Mouse (Mus musculus): ENCODE measurements around the gene Rhbdf2. TPM values are rescaled to one million over a fixed set of nuclear protein-coding genes. Genes with fewer than 3 reads are reported as not detected.

The Rhbdf2 gene
- total and polyA plus RNA-seq, 3 experiments, result 6.4 to 13.7 TPM; not detected in 1

DNA sequence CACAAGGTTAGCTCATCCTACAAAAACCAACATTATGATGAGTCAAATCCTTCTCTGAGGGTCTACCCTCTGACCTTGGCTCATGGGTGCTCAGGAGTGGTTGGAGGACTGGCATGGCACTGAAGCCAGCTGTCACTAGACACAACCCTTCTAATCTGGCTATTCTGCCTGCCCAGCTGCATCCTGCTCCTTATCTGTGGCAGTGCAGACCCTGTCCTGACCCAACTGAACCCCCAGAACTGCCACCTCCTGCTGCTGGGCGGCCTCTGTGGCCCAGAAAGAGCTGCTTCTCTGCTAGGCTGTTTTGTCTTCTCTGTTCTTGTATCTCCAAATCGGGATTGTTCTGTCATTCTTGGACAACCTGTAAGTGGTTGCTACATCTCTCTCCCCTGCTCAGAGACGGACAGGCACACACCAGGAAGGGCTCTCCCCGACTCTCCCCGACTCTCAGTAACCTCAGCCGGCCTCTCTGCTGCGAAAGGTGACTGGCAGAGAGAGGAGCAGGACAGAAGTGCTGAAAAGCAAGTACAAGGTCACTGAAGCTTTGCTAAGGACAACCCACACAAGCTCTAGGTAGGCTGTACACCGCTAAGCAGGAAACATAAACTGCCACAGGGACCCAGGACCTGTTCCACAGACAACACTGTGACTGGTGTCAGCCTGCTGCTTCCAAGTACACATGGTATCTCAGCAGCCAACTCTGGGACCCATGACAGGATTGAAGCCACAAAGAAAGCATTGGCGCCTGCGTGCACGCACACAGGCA, 77.4 kb downstream of the Rhbdf2 start:
- Histone ChIP-seq H3K36me3 (ENCODE audit: control insufficient read depth in 1 of 2, insufficient read depth in 2 of 2, low read length in 2 of 2) (peaks cover 2 to 10% of the 10 kb centered on the region in 2 experiments; a peak in 3 of 4 replicates), H3K79me2 (ENCODE audit: control insufficient read depth, insufficient read depth, low read length, poor library complexity) (peaks cover 5% of the 10 kb centered on the region; the same call in 1 of the 2 replicates), H3K4me1 (ENCODE audit: control insufficient read depth in 1 of 2, insufficient read depth in 2 of 2, low read length in 2 of 2) (peaks cover 8 to 19% of the 10 kb centered on the region in 2 experiments; a peak in 3 of 4 replicates), H3K9me3 (replicated peaks; ENCODE audit: insufficient read depth, low read length) (no peaks in the 10 kb centered on the region), H3K9ac (ENCODE audit: control insufficient read depth, low read depth, low read length, poor library complexity, severe bottlenecking) (no peak overlapping the region), H3K27ac (ENCODE audit: control insufficient read depth, low read depth, low read length) (peak overlapping the region; percentile 15; the same call in 1 of the 2 replicates), H3K4me3 (ENCODE audit: control insufficient read depth in 1 of 2, insufficient read depth in 1 of 2, low read depth in 2 of 2, low read length in 2 of 2) (no peak overlapping the region), H3K27me3 (ENCODE audit: control insufficient read depth in 1 of 2, insufficient read depth in 2 of 2, low read length in 2 of 2) (no peaks in the 10 kb centered on the region)
- DNase-seq (ENCODE audit: low read depth, low spot score), result peak; percentile 47
- TF ChIP-seq GABPA (IDR thresholded peaks at IDR 0.05; ENCODE audit: low read depth, low read length) (no peak), EP300 (IDR thresholded peaks at IDR 0.05; ENCODE audit: low read depth in 1 of 2, low read length in 2 of 2) (peak; percentile 77 to 89; a peak in 3 of 4 replicates), MEF2A (IDR thresholded peaks at IDR 0.05; ENCODE audit: extremely low read depth, insufficient replicate concordance, low read depth, low read length, poor library complexity, severe bottlenecking) (no peak), TCF12 (IDR thresholded peaks at IDR 0.05; ENCODE audit: low read depth, low read length) (peak; percentile 91), TAL1 (IDR thresholded peaks at IDR 0.05; ENCODE audit: low read length) (peak; percentile 93), SMC3 (IDR thresholded peaks at IDR 0.05; ENCODE audit: low read depth, low read length) (no peak), MAFK (IDR thresholded peaks at IDR 0.05; ENCODE audit: borderline replicate concordance, low read depth, low read length) (no peak), SIN3A (IDR thresholded peaks at IDR 0.05; ENCODE audit: low read length) (no peak), GATA1 (IDR thresholded peaks at IDR 0.05; ENCODE audit: low read depth, low read length) (peak; percentile 77), ETS1 (IDR thresholded peaks at IDR 0.05; ENCODE audit: low read depth, low read length) (peak; percentile 82), ZNF384 (IDR thresholded peaks at IDR 0.05; ENCODE audit: low read depth, low read length) (no peak)

GRCm38 (mm10) chr11:116548780-116549179, 78.0 kb downstream of the Rhbdf2 start:
- Histone ChIP-seq H3K9me3 (replicated peaks; ENCODE audit: insufficient read depth, low read length) (no peaks in the 10 kb centered on the region), H3K4me3 (ENCODE audit: control insufficient read depth in 1 of 2, insufficient read depth in 1 of 2, low read depth in 2 of 2, low read length in 2 of 2) (no peak overlapping the region), H3K36me3 (ENCODE audit: control insufficient read depth in 1 of 2, insufficient read depth in 2 of 2, low read length in 2 of 2) (peaks cover 2 to 10% of the 10 kb centered on the region in 2 experiments), H3K9ac (ENCODE audit: control insufficient read depth, low read depth, low read length, poor library complexity, severe bottlenecking) (no peak overlapping the region), H3K79me2 (ENCODE audit: control insufficient read depth, insufficient read depth, low read length, poor library complexity) (peaks cover 5% of the 10 kb centered on the region; the same call in 1 of the 2 replicates), H3K27ac (ENCODE audit: control insufficient read depth, low read depth, low read length) (no peak overlapping the region), H3K4me1 (ENCODE audit: control insufficient read depth in 1 of 2, insufficient read depth in 2 of 2, low read length in 2 of 2) (peaks cover 8 to 19% of the 10 kb centered on the region in 2 experiments; a peak in 3 of 4 replicates), H3K27me3 (ENCODE audit: control insufficient read depth in 1 of 2, insufficient read depth in 2 of 2, low read length in 2 of 2) (no peaks in the 10 kb centered on the region)
- no peak for TF ChIP-seq MYB (IDR thresholded peaks at IDR 0.05; ENCODE audit: low read depth, low read length)
- DNase-seq (ENCODE audit: low read depth, low spot score), result no peak

Other genes with a start within 250 kb of the Rhbdf2 start
- 4.6 and 7.5 TPM in 2 replicates for gene Rnf157, start 214.0 kb downstream of the Rhbdf2 start, total RNA-seq (2012; rRNA removed)
- gene Rnf157, start 214.0 kb downstream of the Rhbdf2 start, polyA plus RNA-seq (2012; ENCODE audit: insufficient read depth in 1 of 2, insufficient read length in 2 of 2, low read depth in 1 of 2, low replicate concordance in 2 of 2, missing spikeins in 1 of 2), result 10 to 100 TPM in 1 of 2 experiments, not detected in 1; 10.9 TPM
- gene Ubald2, start 192.9 kb downstream of the Rhbdf2 start, total RNA-seq (2012; rRNA removed), result 56.8 and 66.2 TPM in 2 replicates
- gene Ubald2, start 192.9 kb downstream of the Rhbdf2 start, polyA plus RNA-seq (2012; ENCODE audit: insufficient read depth in 1 of 2, insufficient read length in 2 of 2, low read depth in 1 of 2, low replicate concordance in 2 of 2, missing spikeins in 1 of 2), result 10 to 100 TPM in 1 of 2 experiments, not detected in 1; 77.7 TPM
- not detected in 2 replicates for gene Qrich2, start 160.8 kb downstream of the Rhbdf2 start, total RNA-seq (2012; rRNA removed)
- under 1 TPM in 1 of 2 experiments, not detected in 1; 0.11 TPM for gene Qrich2, start 160.8 kb downstream of the Rhbdf2 start, polyA plus RNA-seq (2012; ENCODE audit: insufficient read depth in 1 of 2, insufficient read length in 2 of 2, low read depth in 1 of 2, low replicate concordance in 2 of 2, missing spikeins in 1 of 2)
- gene Prpsap1, start 132.8 kb downstream of the Rhbdf2 start, total RNA-seq (2012; rRNA removed), result 142 and 155 TPM in 2 replicates
- gene Prpsap1, start 132.8 kb downstream of the Rhbdf2 start, polyA plus RNA-seq (2012; ENCODE audit: insufficient read depth in 1 of 2, insufficient read length in 2 of 2, low read depth in 1 of 2, low replicate concordance in 2 of 2, missing spikeins in 1 of 2), result 100 to 1,000 TPM in 1 of 2 experiments, not detected in 1; 112 TPM
- 77.5 and 127 TPM in 2 replicates for gene Sphk1, start 96.1 kb downstream of the Rhbdf2 start, total RNA-seq (2012; rRNA removed)
- 10 to 100 TPM in 1 of 2 experiments, not detected in 1; 53.5 TPM for gene Sphk1, start 96.1 kb downstream of the Rhbdf2 start, polyA plus RNA-seq (2012; ENCODE audit: insufficient read depth in 1 of 2, insufficient read length in 2 of 2, low read depth in 1 of 2, low replicate concordance in 2 of 2, missing spikeins in 1 of 2)
- gene Ube2o, start 45.6 kb downstream of the Rhbdf2 start, total RNA-seq (2012; rRNA removed), result 22.9 and 31.1 TPM in 2 replicates
- gene Ube2o, start 45.6 kb downstream of the Rhbdf2 start, polyA plus RNA-seq (2012; ENCODE audit: insufficient read depth in 1 of 2, insufficient read length in 2 of 2, low read depth in 1 of 2, low replicate concordance in 2 of 2, missing spikeins in 1 of 2), result 10 to 100 TPM in 1 of 2 experiments, not detected in 1; 42.8 TPM
- not detected in 2 replicates for gene Aanat, start 40.6 kb downstream of the Rhbdf2 start, total RNA-seq (2012; rRNA removed)
- gene Aanat, start 40.6 kb downstream of the Rhbdf2 start, polyA plus RNA-seq (2012; ENCODE audit: insufficient read depth in 1 of 2, insufficient read length in 2 of 2, low read depth in 1 of 2, low replicate concordance in 2 of 2, missing spikeins in 1 of 2), result not detected
- 50.0 and 72.2 TPM in 2 replicates for gene Prcd, start 26.5 kb upstream of the Rhbdf2 start, total RNA-seq (2012; rRNA removed)
- gene Prcd, start 26.5 kb upstream of the Rhbdf2 start, polyA plus RNA-seq (2012; ENCODE audit: insufficient read depth in 1 of 2, insufficient read length in 2 of 2, low read depth in 1 of 2, low replicate concordance in 2 of 2, missing spikeins in 1 of 2), result 10 to 100 TPM in 1 of 2 experiments, not detected in 1; 44.4 TPM
- gene Cygb, start 27.3 kb upstream of the Rhbdf2 start, total RNA-seq (2012; rRNA removed), result 2.1 and 2.2 TPM in 2 replicates
- gene Cygb, start 27.3 kb upstream of the Rhbdf2 start, polyA plus RNA-seq (2012; ENCODE audit: insufficient read depth in 1 of 2, insufficient read length in 2 of 2, low read depth in 1 of 2, low replicate concordance in 2 of 2, missing spikeins in 1 of 2), result 1 to 10 TPM in 1 of 2 experiments, not detected in 1; 8.7 TPM
- gene St6galnac1, start 148.5 kb upstream of the Rhbdf2 start, total RNA-seq (2012; rRNA removed), result not detected in 2 replicates
- not detected for gene St6galnac1, start 148.5 kb upstream of the Rhbdf2 start, polyA plus RNA-seq (2012; ENCODE audit: insufficient read depth in 1 of 2, insufficient read length in 2 of 2, low read depth in 1 of 2, low replicate concordance in 2 of 2, missing spikeins in 1 of 2)
- 2.7 and 2.9 TPM in 2 replicates for gene Mxra7, start 201.0 kb upstream of the Rhbdf2 start, total RNA-seq (2012; rRNA removed)
- 1 to 10 TPM in 1 of 2 experiments, not detected in 1; 9.3 TPM for gene Mxra7, start 201.0 kb upstream of the Rhbdf2 start, polyA plus RNA-seq (2012; ENCODE audit: insufficient read depth in 1 of 2, insufficient read length in 2 of 2, low read depth in 1 of 2, low replicate concordance in 2 of 2, missing spikeins in 1 of 2)
- 63.9 and 69.9 TPM in 2 replicates for gene Mettl23, start 216.3 kb upstream of the Rhbdf2 start, total RNA-seq (2012; rRNA removed)
- 10 to 100 TPM in 1 of 2 experiments, not detected in 1; 58.5 TPM for gene Mettl23, start 216.3 kb upstream of the Rhbdf2 start, polyA plus RNA-seq (2012; ENCODE audit: insufficient read depth in 1 of 2, insufficient read length in 2 of 2, low read depth in 1 of 2, low replicate concordance in 2 of 2, missing spikeins in 1 of 2)
- 159 and 175 TPM in 2 replicates for gene Jmjd6, start 216.4 kb upstream of the Rhbdf2 start, total RNA-seq (2012; rRNA removed)
- 100 to 1,000 TPM in 1 of 2 experiments, not detected in 1; 192 TPM for gene Jmjd6, start 216.4 kb upstream of the Rhbdf2 start, polyA plus RNA-seq (2012; ENCODE audit: insufficient read depth in 1 of 2, insufficient read length in 2 of 2, low read depth in 1 of 2, low replicate concordance in 2 of 2, missing spikeins in 1 of 2)
- gene Mfsd11, start 225.4 kb upstream of the Rhbdf2 start, total RNA-seq (2012; rRNA removed), result 25.7 and 36.3 TPM in 2 replicates
- gene Mfsd11, start 225.4 kb upstream of the Rhbdf2 start, polyA plus RNA-seq (2012; ENCODE audit: insufficient read depth in 1 of 2, insufficient read length in 2 of 2, low read depth in 1 of 2, low replicate concordance in 2 of 2, missing spikeins in 1 of 2), result 10 to 100 TPM in 1 of 2 experiments, not detected in 1; 25.4 TPM
- 434 and 453 TPM in 2 replicates for gene Srsf2, start 226.1 kb upstream of the Rhbdf2 start, total RNA-seq (2012; rRNA removed)
- gene Srsf2, start 226.1 kb upstream of the Rhbdf2 start, polyA plus RNA-seq (2012; ENCODE audit: insufficient read depth in 1 of 2, insufficient read length in 2 of 2, low read depth in 1 of 2, low replicate concordance in 2 of 2, missing spikeins in 1 of 2), result 1,000 to 10,000 TPM in 1 of 2 experiments, 100 to 1,000 TPM in 1; 257 to 1,128 TPM